Mouse (Mus musculus): ENCODE measurements at regions not wholly inside any gene's neighbourhood (a gene's known extent, or its start where the extent isn't known, plus 50 kb on each side); places are given as distances from the start of the nearest gene placed in this dataset.

DNA sequence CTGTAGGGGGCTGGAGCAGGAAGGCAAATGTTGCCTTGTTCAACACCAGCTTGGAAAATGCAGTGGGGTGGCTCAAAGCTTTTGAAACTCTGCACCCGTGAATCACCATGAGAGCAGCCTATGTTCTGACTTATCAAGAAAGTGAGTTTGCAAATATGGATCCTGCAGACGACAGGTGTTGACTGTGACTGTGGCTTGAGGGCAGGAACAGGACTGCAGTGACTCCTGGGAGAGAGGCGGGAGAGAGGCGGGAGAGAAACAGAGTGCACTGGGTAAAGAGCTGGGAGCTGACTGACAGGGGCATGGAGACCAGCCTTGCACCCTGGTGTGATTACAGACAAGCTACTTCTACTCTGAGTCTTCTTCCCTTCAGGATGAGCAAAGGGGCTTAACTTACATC lies 254.0 kb downstream of the Sec23ip start:
- TF ChIP-seq CTCF (IDR thresholded peaks at IDR 0.05; ENCODE audit: low read depth) (no peak), EP300 (IDR thresholded peaks at IDR 0.05; ENCODE audit: low read depth) (no peak)

Measured in liver, postnatal 0 days (tissue).